Mouse (Mus musculus) heart, embryonic 14.5 days (tissue): ENCODE measurements around the gene Tex9. TPM values are rescaled to one million over a fixed set of nuclear protein-coding genes. Genes with fewer than 3 reads are reported as not detected.

Experiments
- ATAC-seq: fragments of 200-750 bp; cut with Nextera tagmentation; 2 replicates; pipeline ENCODE4 v1.8.0; 2017; ENCODE audit warnings: low read depth, moderate TSS enrichment; ENCODE audit not compliant: insufficient number of reproducible peaks, insufficient read depth, low FRiP score
- H3K27ac ChIP-seq, 2 experiments: fragments of 200-500 bp in 1 of 2; fragments of 300-500 bp in 1 of 2; sonication (generic) in 1 of 2; replicated peaks in 1 of 2; 2 replicates each; pipeline ENCODE4 v1.5.1; 2012 to 2014; ENCODE audit warnings: low read depth in 2 of 2, low read length in 2 of 2, control low read depth in 1 of 2, mild to moderate bottlenecking in 1 of 2, mixed read lengths in 1 of 2; ENCODE audit not compliant: control insufficient read depth in 1 of 2, insufficient read depth in 1 of 2
- H3K27me3 ChIP-seq: fragments of 300-500 bp; sonication (generic); 2 replicates; pipeline ENCODE4 v1.6.1; 2014; ENCODE audit warnings: mild to moderate bottlenecking, low read length, control low read depth; ENCODE audit not compliant: control insufficient read depth, insufficient read depth
- H3K36me3 ChIP-seq: fragments of 300-500 bp; sonication (generic); 2 replicates; pipeline ENCODE4 v1.6.1; 2014; ENCODE audit warnings: mild to moderate bottlenecking, control low read depth, low read length, mixed read lengths; ENCODE audit not compliant: control insufficient read depth, insufficient read depth
- H3K4me1 ChIP-seq, 2 experiments: fragments of 200-500 bp in 1 of 2; fragments of 300-500 bp in 1 of 2; sonication (generic) in 1 of 2; 2 replicates each; pipeline ENCODE4 v1.6.1; 2012 to 2014; ENCODE audit warnings: low read length in 2 of 2, control low read depth in 1 of 2, mixed read lengths in 1 of 2; ENCODE audit not compliant: control insufficient read depth in 2 of 2, insufficient read depth in 2 of 2
- H3K4me2 ChIP-seq: fragments of 300-500 bp; sonication (generic); 2 replicates; pipeline ENCODE4 v1.6.1; 2014; ENCODE audit warnings: mild to moderate bottlenecking, low read length
- H3K4me3 ChIP-seq, 2 experiments: fragments of 200-500 bp in 1 of 2; fragments of 300-500 bp in 1 of 2; sonication (generic) in 1 of 2; 2 replicates each; pipeline ENCODE4 v1.5.1; 2012 to 2014; ENCODE audit warnings: low read length in 2 of 2, mild to moderate bottlenecking in 2 of 2, control low read depth in 1 of 2, low read depth in 1 of 2, moderate library complexity in 1 of 2; ENCODE audit not compliant: control insufficient read depth in 1 of 2, insufficient read depth in 1 of 2
- H3K9ac ChIP-seq: fragments of 300-500 bp; sonication (generic); 2 replicates; pipeline ENCODE4 v1.6.1; 2014; ENCODE audit warnings: mild to moderate bottlenecking, low read length
- H3K9me3 ChIP-seq: fragments of 300-500 bp; sonication (generic); 2 replicates; pipeline ENCODE4 v1.6.1; 2016; ENCODE audit warnings: low read length, control low read depth; ENCODE audit not compliant: control insufficient read depth
- WGBS: fragments of 180-500 bp; shearing (Covaris S2); extraction: QIAGEN DNeasy Blood & Tissue Kit; methylation state at CpG from one replicate; pipeline ENCODE4 v1.1.7; 2014; 5-methylcytosine and 5-hydroxymethylcytosine counted together
- polyA plus RNA-seq: library from polyadenylated mRNA; unstranded; fragments of >200 nt; fragmentation: Nextera tagmentation; extraction: Ambion mirVana; gene quantifications from 2 replicates; pipeline ENCODE4 v1.2.1, GENCODE M21; 2014

Tex9 gene
- polyA plus RNA-seq: 15.3 and 22.8 TPM in 2 replicates

DNA sequence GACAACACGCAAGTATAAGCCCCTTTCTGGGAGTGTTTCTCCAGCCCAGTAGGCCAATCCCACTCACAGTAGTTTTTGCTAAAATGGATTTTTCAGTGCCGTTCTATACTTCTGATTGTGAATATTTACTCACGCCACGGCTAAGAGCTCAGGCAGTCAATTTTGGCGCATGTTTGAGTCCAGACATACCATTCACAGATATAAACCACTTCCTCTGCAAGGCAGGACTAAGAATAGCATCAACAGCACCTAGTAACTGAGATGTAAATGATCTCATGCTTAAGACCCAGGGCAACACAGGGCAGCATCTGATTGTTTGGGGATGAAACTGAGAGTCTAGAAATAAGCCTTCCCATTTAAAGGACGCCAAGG is at the start of gene Tex9:
Gene Tex9 (minus strand): TSS at position 19 of the 372 bp plus-strand sequence.
- Histone ChIP-seq H3K9me3 (no peaks in the 10 kb centered on the region), H3K27me3 (no peaks in the 10 kb centered on the region), H3K36me3 (0 out of 2 replicates have a peak, but pooled peaks cover 4% of the 10 kb centered on the region), H3K4me2 (peak within 1 kb of the TSS; percentile 94), H3K9ac (peak within 1 kb of the TSS; percentile 84), H3K4me3 (peak within 1 kb of the TSS; percentile 63 to 73), H3K27ac (peak within 1 kb of the TSS; percentile 92 to 96), H3K4me1 (peaks cover 0 to 3% of the 10 kb centered on the region in 2 experiments; a peak in 1 of 4 replicates)
- WGBS: 5% methylated on average over 6 of the region's 6 CpGs
- ATAC-seq: peak; percentile 69; the same call in 1 of the 2 replicates

DNA sequence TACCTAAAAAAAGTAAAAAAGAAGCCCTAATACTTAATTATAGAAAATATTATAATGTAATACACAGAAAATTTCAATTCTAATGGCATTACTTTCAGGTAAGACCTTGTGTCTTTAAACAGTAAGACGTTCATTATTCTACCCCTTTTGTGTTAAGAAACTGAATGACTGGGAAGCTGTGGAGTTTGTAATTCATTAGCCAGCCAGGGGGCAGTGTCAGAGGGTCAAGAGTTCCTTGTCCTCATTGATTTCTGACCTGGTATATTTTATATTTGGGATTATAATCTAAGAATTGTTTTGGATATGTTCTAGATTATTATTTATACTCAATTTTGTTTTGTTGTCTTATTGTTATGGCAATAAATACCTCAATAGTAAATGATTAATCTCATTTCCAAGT is 45.1 kb upstream of the Tex9 start:
- H3K9ac ChIP-seq: no peak overlapping the region
- no peaks in the 10 kb centered on the region for H3K27me3 ChIP-seq
- no peak for ATAC-seq
- peaks cover 5% of the 10 kb centered on the region for H3K36me3 ChIP-seq
- no peak overlapping the region for H3K27ac ChIP-seq
- H3K4me1 ChIP-seq: peaks cover 0 to 7% of the 10 kb centered on the region in 2 experiments; a peak in 1 of 4 replicates
- no peak overlapping the region for H3K4me2 ChIP-seq
- H3K4me3 ChIP-seq: no peak overlapping the region
- H3K9me3 ChIP-seq: no peaks in the 10 kb centered on the region
- WGBS: 79% methylated on average over 1 of the region's 1 CpGs

DNA sequence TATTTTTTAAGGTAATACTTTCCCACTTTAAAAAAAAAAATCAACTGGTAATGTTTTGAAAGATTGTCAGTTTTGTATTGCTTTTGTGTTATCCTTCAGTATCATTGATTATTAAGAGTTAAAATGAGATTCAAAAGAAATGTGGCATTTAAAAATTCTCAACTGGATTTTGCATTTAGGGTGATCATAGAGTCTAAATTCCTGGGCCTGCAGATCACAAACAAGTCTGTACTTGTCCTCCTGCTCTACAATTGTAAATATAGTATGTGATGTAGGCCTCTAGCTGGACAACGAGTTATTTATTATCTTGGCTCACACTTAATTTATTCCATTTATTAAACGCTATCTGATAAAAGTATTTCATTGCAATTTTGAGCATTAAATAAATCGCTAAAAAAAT is 43.4 kb upstream of the Tex9 start:
- peaks cover 6 to 16% of the 10 kb centered on the region in 2 experiments; a peak in 3 of 4 replicates for H3K4me1 ChIP-seq
- no peak overlapping the region for H3K4me3 ChIP-seq
- H3K9me3 ChIP-seq: no peaks in the 10 kb centered on the region
- no peaks in the 10 kb centered on the region for H3K27me3 ChIP-seq
- peaks cover 2% of the 10 kb centered on the region for H3K36me3 ChIP-seq
- no peak overlapping the region for H3K27ac ChIP-seq
- no peak overlapping the region for H3K4me2 ChIP-seq
- H3K9ac ChIP-seq: no peak overlapping the region
- WGBS: 65% methylated on average over 3 of the region's 3 CpGs
- ATAC-seq: no peak

DNA sequence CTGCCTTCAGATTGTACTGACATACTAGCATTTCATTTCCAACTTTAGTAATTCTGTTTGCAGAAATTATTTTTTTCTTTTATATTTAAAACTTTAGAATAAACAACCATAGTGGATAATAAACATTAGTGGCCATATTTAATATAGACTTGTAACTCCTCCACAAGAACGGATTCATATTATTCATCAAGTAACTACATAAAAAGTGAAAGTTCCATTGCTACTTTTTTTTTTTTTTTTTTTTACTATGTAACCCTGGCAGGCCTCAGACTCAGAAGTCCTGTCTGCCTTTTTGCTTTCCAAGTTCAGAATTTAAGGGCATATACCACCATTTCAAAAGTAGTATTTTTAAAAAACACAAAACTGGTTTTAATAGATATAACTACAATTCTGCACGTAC is 43.0 kb upstream of the Tex9 start:
- no peaks in the 10 kb centered on the region for H3K27me3 ChIP-seq
- H3K4me3 ChIP-seq: no peak overlapping the region
- no peaks in the 10 kb centered on the region for H3K36me3 ChIP-seq
- 87% methylated on average over 2 of the region's 2 CpGs for WGBS
- H3K4me1 ChIP-seq: peaks cover 6 to 17% of the 10 kb centered on the region in 2 experiments; a peak in 3 of 4 replicates
- H3K9me3 ChIP-seq: no peaks in the 10 kb centered on the region
- no peak overlapping the region for H3K9ac ChIP-seq
- no peak for ATAC-seq
- no peak overlapping the region for H3K27ac ChIP-seq
- peak overlapping the region; percentile 80 for H3K4me2 ChIP-seq

GRCm38 (mm10) chr9:72533089-72533415 is 41.0 kb upstream of the Tex9 start:
- H3K4me1 ChIP-seq: peaks cover 6 to 19% of the 10 kb centered on the region in 2 experiments; a peak in 3 of 4 replicates
- 0% methylated on average over 2 of the region's 2 CpGs for WGBS
- no peaks in the 10 kb centered on the region for H3K36me3 ChIP-seq
- no peaks in the 10 kb centered on the region for H3K27me3 ChIP-seq
- peak; percentile 10; the same call in 1 of the 2 replicates for ATAC-seq
- H3K4me2 ChIP-seq: peak overlapping the region; percentile 80
- H3K9me3 ChIP-seq: no peaks in the 10 kb centered on the region
- peak overlapping the region; percentile 88 to 100 for H3K27ac ChIP-seq
- H3K9ac ChIP-seq: peak overlapping the region; percentile 99
- peak overlapping the region; percentile 97 to 99 for H3K4me3 ChIP-seq

DNA sequence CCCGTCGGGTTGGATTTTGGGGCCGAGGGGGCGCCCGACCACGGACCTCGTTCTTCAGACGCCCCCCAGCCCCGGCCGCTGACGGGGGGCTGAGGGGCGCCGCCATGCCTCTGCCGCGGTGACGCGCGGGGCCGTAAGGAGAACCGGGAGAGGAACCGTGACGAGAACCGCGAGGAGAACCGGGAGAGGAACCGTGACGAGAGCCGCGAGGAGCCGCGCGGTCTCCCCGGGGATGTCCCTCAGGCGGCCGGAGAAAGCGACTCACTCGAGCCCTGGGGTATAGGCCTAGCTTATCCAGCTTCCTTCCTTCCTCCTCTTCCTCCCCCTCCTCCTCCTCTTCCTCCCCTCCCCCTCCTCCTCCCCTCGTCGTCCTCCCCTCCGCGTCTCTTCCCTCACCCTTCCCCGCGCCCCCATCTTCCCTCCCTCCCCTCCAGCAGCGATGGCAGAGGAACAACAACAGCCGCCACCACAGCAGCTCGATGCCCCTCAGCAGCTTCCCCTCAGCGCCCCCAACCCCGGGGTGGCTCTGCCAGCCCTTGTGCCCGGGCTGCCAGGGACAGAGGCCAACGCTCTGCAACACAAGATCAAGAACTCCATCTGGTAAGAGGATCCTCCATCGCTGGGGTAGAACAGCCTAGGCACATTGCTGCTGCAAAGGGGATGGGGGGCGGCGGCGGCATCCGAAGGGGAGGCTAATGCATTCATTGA is 40.5 kb upstream of the Tex9 start:
- Histone ChIP-seq H3K27me3 (no peaks in the 10 kb centered on the region), H3K4me2 (peak overlapping the region; percentile 80), H3K4me1 (peaks cover 6 to 16% of the 10 kb centered on the region in 2 experiments; a peak in 3 of 4 replicates), H3K9me3 (no peaks in the 10 kb centered on the region), H3K4me3 (peak overlapping the region; percentile 97 to 99), H3K36me3 (no peaks in the 10 kb centered on the region), H3K27ac (peak overlapping the region; percentile 95 to 100), H3K9ac (peak overlapping the region; percentile 99)
- peak; percentile 62 for ATAC-seq
- under 1% methylated on average over 48 of the region's 55 CpGs for WGBS

- peaks cover 6 to 16% of the 10 kb centered on the region in 2 experiments; a peak in 3 of 4 replicates for H3K4me1 ChIP-seq
- H3K27ac ChIP-seq: peak within 1 kb of the TSS; percentile 95 to 100
- H3K36me3 ChIP-seq: no peaks in the 10 kb centered on the region
- WGBS: under 1% methylated on average over 50 of the region's 63 CpGs
- H3K9ac ChIP-seq: peak within 1 kb of the TSS; percentile 99
- H3K4me2 ChIP-seq: peak within 1 kb of the TSS; percentile 80
- no peaks in the 10 kb centered on the region for H3K27me3 ChIP-seq
- H3K4me3 ChIP-seq: peak within 1 kb of the TSS; percentile 97 to 99
- peak; percentile 88 for ATAC-seq
- no peaks in the 10 kb centered on the region for H3K9me3 ChIP-seq
These were observed 40.0 kb upstream of the Tex9 start, which contains the start of gene Rfx7 for GRCm38 (mm10) chr9:72531996-72532380. TSS of gene Rfx7 (plus strand) at chr9:72532240.
